Mouse (Mus musculus): ENCODE measurements around the gene Limd1. TPM values are rescaled to one million over a fixed set of nuclear protein-coding genes. Genes with fewer than 3 reads are reported as not detected.
A peak's percentile ranks its signal among the peaks of the same experiment; 100 is the strongest.

Gene Limd1
- total and polyA plus RNA-seq, 3 experiments = 32.6 to 37.5 TPM; not detected in 1

- TF ChIP-seq USF2 (IDR thresholded peaks at IDR 0.05; ENCODE audit: borderline replicate concordance in 1 of 2, insufficient read depth in 1 of 2, low read depth in 1 of 2, low read length in 2 of 2) (no peak), HCFC1 (IDR thresholded peaks at IDR 0.05; ENCODE audit: low read depth, low read length) (peak; percentile 49; the same call in 1 of the 2 replicates), KAT2A (conservative IDR thresholded peaks at IDR 0.05; ENCODE audit: low read depth, low read length) (no peak)
Observed at GRCm38 (mm10) chr9:123478586-123479195, at the start of gene Limd1 (continued).

GRCm38 (mm10) chr9:123429863-123430262, 48.6 kb upstream of the Limd1 start:
- H3K79me2 ChIP-seq (ENCODE audit: control insufficient read depth, insufficient read depth, low read length, poor library complexity) = no peaks in the 10 kb centered on the region
- TF ChIP-seq JUND (IDR thresholded peaks at IDR 0.05; ENCODE audit: low read depth, low read length) (no peak), SIN3A (IDR thresholded peaks at IDR 0.05; ENCODE audit: low read length) (no peak), MAFK (IDR thresholded peaks at IDR 0.05; ENCODE audit: borderline replicate concordance, low read depth, low read length) (no peak), HCFC1 (IDR thresholded peaks at IDR 0.05; ENCODE audit: low read depth, low read length) (no peak), NELFE (IDR thresholded peaks at IDR 0.05; ENCODE audit: low read depth, low read length) (no peak), BHLHE40 (IDR thresholded peaks at IDR 0.05; ENCODE audit: borderline replicate concordance, low read depth, low read length) (no peak), RAD21 (IDR thresholded peaks at IDR 0.05; ENCODE audit: low read depth, low read length) (no peak), USF2 (IDR thresholded peaks at IDR 0.05; ENCODE audit: borderline replicate concordance in 1 of 2, insufficient read depth in 1 of 2, low read depth in 1 of 2, low read length in 2 of 2) (no peak), MXI1 (IDR thresholded peaks at IDR 0.05; ENCODE audit: low read depth, low read length) (no peak), MYB (IDR thresholded peaks at IDR 0.05; ENCODE audit: low read depth, low read length) (no peak), GATA1 (IDR thresholded peaks at IDR 0.05; ENCODE audit: low read depth, low read length) (no peak), MAZ (IDR thresholded peaks at IDR 0.05; ENCODE audit: low read depth, low read length) (no peak), SMC3 (IDR thresholded peaks at IDR 0.05; ENCODE audit: low read depth, low read length) (no peak), CHD2 (IDR thresholded peaks at IDR 0.05; ENCODE audit: low read length) (no peak), EP300 (IDR thresholded peaks at IDR 0.05; ENCODE audit: low read depth in 1 of 2, low read length in 2 of 2) (no peak), ZNF384 (IDR thresholded peaks at IDR 0.05; ENCODE audit: low read depth, low read length) (no peak), CHD1 (IDR thresholded peaks at IDR 0.05; ENCODE audit: low read depth, low read length) (no peak), ZMIZ1 (IDR thresholded peaks at IDR 0.05; ENCODE audit: low read depth, low read length) (no peak)
- H3K9me3 ChIP-seq (replicated peaks; ENCODE audit: insufficient read depth, low read length) = no peaks in the 10 kb centered on the region
- H3K27me3 ChIP-seq (ENCODE audit: control insufficient read depth in 1 of 2, insufficient read depth in 2 of 2, low read length in 2 of 2) = no peaks in the 10 kb centered on the region; a peak in 1 of 4 replicates
- H3K36me3 ChIP-seq (ENCODE audit: control insufficient read depth in 1 of 2, insufficient read depth in 2 of 2, low read length in 2 of 2) = peaks cover 0 to 2% of the 10 kb centered on the region in 2 experiments; a peak in 2 of 4 replicates
- no peak overlapping the region for H3K27ac ChIP-seq (ENCODE audit: control insufficient read depth, low read depth, low read length)
- H3K4me1 ChIP-seq (ENCODE audit: control insufficient read depth in 1 of 2, insufficient read depth in 2 of 2, low read length in 2 of 2) = no peaks in the 10 kb centered on the region
- no peak overlapping the region for H3K4me3 ChIP-seq (ENCODE audit: control insufficient read depth in 1 of 2, insufficient read depth in 1 of 2, low read depth in 2 of 2, low read length in 2 of 2)
- H3K9ac ChIP-seq (ENCODE audit: control insufficient read depth, low read depth, low read length, poor library complexity, severe bottlenecking) = no peak overlapping the region
- no peak for DNase-seq (ENCODE audit: low read depth, low spot score)
